Mouse (Mus musculus): Measurements from ENCODE around the gene Chuk.

Chuk gene

GRCm38 (mm10) chr19:44107661-44108521, 611 bp upstream of the Chuk start:
- DNase-seq (ENCODE audit: low read depth) = no peak

GRCm38 (mm10) chr19:44104393-44104792, 2.9 kb downstream of the Chuk start:
- no peak for DNase-seq (ENCODE audit: low read depth)

- no peak for DNase-seq (ENCODE audit: low read depth)
Measured at GRCm38 (mm10) chr19:44103001-44103400, 4.3 kb downstream of the Chuk start.

GRCm38 (mm10) chr19:44100840-44101239, 6.4 kb downstream of the Chuk start:
- no peak for DNase-seq (ENCODE audit: low read depth)

GRCm38 (mm10) chr19:44086278-44086677, 21.0 kb downstream of the Chuk start:
- DNase-seq (ENCODE audit: low read depth) = no peak

- DNase-seq (ENCODE audit: low read depth) = no peak
Measured at GRCm38 (mm10) chr19:44080920-44081319, 26.4 kb downstream of the Chuk start.

GRCm38 (mm10) chr19:44080023-44080422, 27.3 kb downstream of the Chuk start:
- DNase-seq (ENCODE audit: low read depth) = no peak

- DNase-seq (ENCODE audit: low read depth) = no peak
Measured at GRCm38 (mm10) chr19:44077024-44077423, 30.3 kb downstream of the Chuk start.

GRCm38 (mm10) chr19:44076457-44076856, 30.8 kb downstream of the Chuk start:
- no peak for DNase-seq (ENCODE audit: low read depth)

GRCm38 (mm10) chr19:44074986-44075385, 32.3 kb downstream of the Chuk start:
- DNase-seq (ENCODE audit: low read depth) = no peak

- DNase-seq (ENCODE audit: low read depth) = no peak
Measured at GRCm38 (mm10) chr19:44071166-44071565, 36.1 kb downstream of the Chuk start.

- DNase-seq (ENCODE audit: low read depth) = no peak
Measured at GRCm38 (mm10) chr19:44069914-44070232, 37.4 kb downstream of the Chuk start.

GRCm38 (mm10) chr19:44069121-44069913, 38.0 kb downstream of the Chuk start, which contains the start of gene Erlin1:
Gene Erlin1, minus strand, starts transcription at chr19:44069785.
- peak; percentile 67 for DNase-seq (ENCODE audit: low read depth)

GRCm38 (mm10) chr19:44068232-44068631, 39.0 kb downstream of the Chuk start:
- DNase-seq (ENCODE audit: low read depth) = no peak

GRCm38 (mm10) chr19:44067323-44068049, 39.8 kb downstream of the Chuk start:
- no peak for DNase-seq (ENCODE audit: low read depth)

- no peak for DNase-seq (ENCODE audit: low read depth)
Measured at GRCm38 (mm10) chr19:44064734-44065133, 42.5 kb downstream of the Chuk start.

GRCm38 (mm10) chr19:44063773-44064172, 43.5 kb downstream of the Chuk start:
- DNase-seq (ENCODE audit: low read depth) = no peak

GRCm38 (mm10) chr19:44060226-44060625, 47.1 kb downstream of the Chuk start:
- DNase-seq (ENCODE audit: low read depth) = no peak

GRCm38 (mm10) chr19:44055173-44055826, 52.0 kb downstream of the Chuk start:
- no peak for DNase-seq (ENCODE audit: low read depth)

GRCm38 (mm10) chr19:44050388-44050787, 56.9 kb downstream of the Chuk start:
- no peak for DNase-seq (ENCODE audit: low read depth)

GRCm38 (mm10) chr19:44049282-44049681, 58.0 kb downstream of the Chuk start:
- DNase-seq (ENCODE audit: low read depth) = no peak

- no peak for DNase-seq (ENCODE audit: low read depth)
Measured at GRCm38 (mm10) chr19:44045847-44046246, 61.4 kb downstream of the Chuk start.
